Mouse (Mus musculus) adrenal gland (tissue): ENCODE measurements at regions not wholly inside any gene's neighbourhood (a gene's known extent, or its start where the extent isn't known, plus 50 kb on each side); places are given as distances from the start of the nearest gene placed in this dataset.

Experiments
- intact Hi-C: fragments of 180-260 bp; cut with DNase I; formaldehyde crosslinking; loops from one replicate; pipeline ENCODE4 v1.15.1; 2025

- intact Hi-C loops: no loop called here
These were observed 259.1 kb upstream of the Pou3f3 start for GRCm38 (mm10) chr1:42436366-42436998.

GRCm38 (mm10) chr1:42468365-42468764 is 227.2 kb upstream of the Pou3f3 start:
- intact Hi-C loops: no loop called here

- intact Hi-C loops: no loop called here
These were observed 223.6 kb upstream of the Pou3f3 start for GRCm38 (mm10) chr1:42471846-42472494.

GRCm38 (mm10) chr1:42472495-42473230 is 222.9 kb upstream of the Pou3f3 start:
- intact Hi-C loops: no loop called here

- intact Hi-C loops: no loop called here
These were observed 221.4 kb upstream of the Pou3f3 start for GRCm38 (mm10) chr1:42474197-42474596.

- intact Hi-C loops: no loop called here
These were observed 220.7 kb upstream of the Pou3f3 start for GRCm38 (mm10) chr1:42474831-42475230.

- intact Hi-C loops: no loop called here
These were observed 219.9 kb upstream of the Pou3f3 start for GRCm38 (mm10) chr1:42475629-42476028.

GRCm38 (mm10) chr1:42480348-42480920 is 215.1 kb upstream of the Pou3f3 start:
- intact Hi-C loops: no loop called here

- intact Hi-C loops: no loop called here
These were observed 206.0 kb upstream of the Pou3f3 start for GRCm38 (mm10) chr1:42489563-42489962.

- intact Hi-C loops: no loop called here
These were observed 204.5 kb upstream of the Pou3f3 start for GRCm38 (mm10) chr1:42490856-42491643.

GRCm38 (mm10) chr1:42491644-42492277 is 203.8 kb upstream of the Pou3f3 start:
- intact Hi-C loops: no loop called here

GRCm38 (mm10) chr1:42496022-42496421 is 199.5 kb upstream of the Pou3f3 start:
- intact Hi-C loops: no loop called here

- intact Hi-C loops: no loop called here
These were observed 199.1 kb upstream of the Pou3f3 start for GRCm38 (mm10) chr1:42496433-42496832.

- intact Hi-C loops: no loop called here
These were observed 196.7 kb upstream of the Pou3f3 start for GRCm38 (mm10) chr1:42498901-42499300.

- intact Hi-C loops: no loop called here
These were observed 191.1 kb upstream of the Pou3f3 start for GRCm38 (mm10) chr1:42504491-42504890.

- intact Hi-C loops: no loop called here
These were observed 190.4 kb upstream of the Pou3f3 start for GRCm38 (mm10) chr1:42505048-42505729.

GRCm38 (mm10) chr1:42514417-42514816 is 181.2 kb upstream of the Pou3f3 start:
- intact Hi-C loops: no loop called here

GRCm38 (mm10) chr1:42524401-42524800 is 171.2 kb upstream of the Pou3f3 start:
- intact Hi-C loops: no loop called here

- intact Hi-C loops: no loop called here
These were observed 167.7 kb upstream of the Pou3f3 start for GRCm38 (mm10) chr1:42527746-42528476.

- intact Hi-C loops: no loop called here
These were observed 162.7 kb upstream of the Pou3f3 start for GRCm38 (mm10) chr1:42532908-42533307.
